Mouse (Mus musculus) embryonic fibroblast, embryonic 13.5 days (primary cell): ENCODE data around the gene Fam53a. TPM values are rescaled to one million over a fixed set of nuclear protein-coding genes. Genes with fewer than 3 reads are reported as not detected.
A peak's percentile ranks its signal among the peaks of the same experiment; 100 is the strongest.

Source experiments
- H3K27ac ChIP-seq: 2 replicates; pipeline ENCODE4 v1.5.1; 2012; ENCODE audit warnings: low read length, control low read depth, inconsistent platforms; ENCODE audit not compliant: insufficient read depth
- H3K4me1 ChIP-seq: 2 replicates; pipeline ENCODE4 v1.6.1; 2011; ENCODE audit warnings: low read length; ENCODE audit not compliant: control insufficient read depth, insufficient read depth
- H3K4me3 ChIP-seq: 2 replicates; pipeline ENCODE4 v1.5.1; 2011; ENCODE audit warnings: mild to moderate bottlenecking, control low read depth, low read length; ENCODE audit not compliant: insufficient read depth
- CTCF ChIP-seq: IDR thresholded peaks from 2 replicates; pipeline ENCODE4 v1.5.1; 2011; ENCODE audit warnings: mild to moderate bottlenecking, control low read depth, low read length, moderate library complexity, borderline replicate concordance; ENCODE audit not compliant: insufficient read depth
- POLR2A ChIP-seq: IDR thresholded peaks from 2 replicates; pipeline ENCODE4 v1.6.1; 2011; ENCODE audit warnings: low read depth, mild to moderate bottlenecking, control low read depth, low read length, moderate library complexity
- polyA plus RNA-seq: library from polyadenylated mRNA; stranded (reverse); fragments of >200 nt; gene quantifications from 2 replicates; pipeline ENCODE4 v1.2.4, GENCODE M21; 2011; ENCODE audit warnings: low read depth; ENCODE audit not compliant: missing spikeins, insufficient read length

Fam53a gene
- 24.3 and 26.9 TPM in 2 replicates for polyA plus RNA-seq

GRCm38 (mm10) chr5:33629301-33629987 lies at the start of gene Fam53a, which contains the start of gene Gm9903:
Fam53a (minus strand) TSS chr5:33629635.
Gm9903 (plus strand) TSS chr5:33629925.
- Histone ChIP-seq H3K27ac (peak within 1 kb of the TSS; percentile 80), H3K4me3 (peak within 1 kb of the TSS; percentile 70), H3K4me1 (peaks cover 10% of the 10 kb centered on the region; the same call in 1 of the 2 replicates)
- TF ChIP-seq POLR2A (peak; percentile 99), CTCF (no peak)

GRCm38 (mm10) chr5:33678244-33678643 lies 48.8 kb upstream of the Fam53a start:
- TF ChIP-seq CTCF (no peak), POLR2A (no peak)
- Histone ChIP-seq H3K4me3 (no peak overlapping the region), H3K4me1 (no peaks in the 10 kb centered on the region), H3K27ac (no peak overlapping the region)

- Histone ChIP-seq H3K27ac (no peak overlapping the region), H3K4me3 (no peak overlapping the region), H3K4me1 (no peaks in the 10 kb centered on the region)
- TF ChIP-seq CTCF (peak; percentile 51; the same call in 1 of the 2 replicates), POLR2A (no peak)
These were observed 46.5 kb upstream of the Fam53a start for GRCm38 (mm10) chr5:33675964-33676363.

GRCm38 (mm10) chr5:33674439-33674838 lies 45.0 kb upstream of the Fam53a start:
- no peak for TF ChIP-seq CTCF
- TF ChIP-seq POLR2A: no peak
- Histone ChIP-seq H3K4me3 (no peak overlapping the region), H3K4me1 (no peaks in the 10 kb centered on the region), H3K27ac (no peak overlapping the region)

GRCm38 (mm10) chr5:33671659-33672058 lies 42.2 kb upstream of the Fam53a start:
- TF ChIP-seq CTCF (no peak), POLR2A (no peak)
- Histone ChIP-seq H3K4me3 (no peak overlapping the region), H3K27ac (no peak overlapping the region), H3K4me1 (no peaks in the 10 kb centered on the region)

- no peak overlapping the region for H3K4me3 ChIP-seq
- H3K4me1 ChIP-seq: no peaks in the 10 kb centered on the region
- H3K27ac ChIP-seq: no peak overlapping the region
- TF ChIP-seq POLR2A (no peak), CTCF (no peak)
These were observed 38.8 kb upstream of the Fam53a start for GRCm38 (mm10) chr5:33668223-33668622.

- TF ChIP-seq POLR2A (no peak), CTCF (no peak)
- H3K27ac ChIP-seq: no peak overlapping the region
- H3K4me1 ChIP-seq: no peaks in the 10 kb centered on the region
- H3K4me3 ChIP-seq: peak overlapping the region; percentile 79
These were observed 29.2 kb upstream of the Fam53a start for GRCm38 (mm10) chr5:33658664-33659050.

GRCm38 (mm10) chr5:33657787-33658663 lies 28.6 kb upstream of the Fam53a start, which contains the start of the genes Tacc3 and Tmem129:
Tacc3 (plus strand) TSS chr5:33658128.
Tmem129 (minus strand) TSS chr5:33658416.
- Histone ChIP-seq H3K4me3 (peak within 1 kb of the TSS; percentile 79), H3K4me1 (no peaks in the 10 kb centered on the region), H3K27ac (peak within 1 kb of the TSS; percentile 95)
- peak; percentile 87 for TF ChIP-seq POLR2A
- no peak for TF ChIP-seq CTCF

GRCm38 (mm10) chr5:33657251-33657786 lies 27.9 kb upstream of the Fam53a start:
- peak overlapping the region; percentile 73 for H3K4me3 ChIP-seq
- H3K27ac ChIP-seq: peak overlapping the region; percentile 2
- no peak for TF ChIP-seq POLR2A
- TF ChIP-seq CTCF: no peak
- no peaks in the 10 kb centered on the region; the same call in 1 of the 2 replicates for H3K4me1 ChIP-seq
